Mouse (Mus musculus): ENCODE measurements around the gene Nfatc3.
"Not testable (repeated sequence)": the region's sequence is repeated elsewhere in the genome, so short reads cannot be mapped to it uniquely, and the experiment has no call there.

Nfatc3 gene

GRCm38 (mm10) chr8:106058731-106059612 lies at the start of gene Nfatc3:
Nfatc3 (plus strand) TSS chr8:106058840.
- peak; percentile 86 for DNase-seq (ENCODE audit: low read depth, low spot score)

GRCm38 (mm10) chr8:106010748-106011642 lies 47.6 kb upstream of the Nfatc3 start:
- peak; percentile 90 for DNase-seq (ENCODE audit: low read depth, low spot score)

DNA sequence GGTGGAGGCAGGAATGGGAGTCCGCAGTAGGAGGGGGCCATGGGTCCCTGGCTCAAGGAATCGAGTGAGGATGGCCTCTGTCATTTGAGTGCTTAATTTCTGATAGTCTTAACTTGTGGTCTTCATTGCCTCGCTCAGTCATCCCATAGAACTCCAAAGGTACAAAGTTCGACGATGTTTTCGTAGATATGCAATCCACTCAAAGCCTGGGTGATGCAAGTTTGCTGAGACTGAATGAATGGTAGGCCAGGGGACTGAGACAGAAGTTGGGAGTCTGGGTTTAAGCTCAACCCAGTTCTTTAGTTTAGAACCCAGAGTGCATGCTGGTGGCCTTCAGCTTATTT lies 47.0 kb upstream of the Nfatc3 start, which contains the start of gene Ddx28:
Ddx28 (minus strand) TSS at position 240 of the 344 bp plus-strand sequence.
- DNase-seq (ENCODE audit: low read depth, low spot score), result no peak

GRCm38 (mm10) chr8:106012203-106012602 lies 46.4 kb upstream of the Nfatc3 start:
- not testable (repeated sequence) for DNase-seq (ENCODE audit: low read depth, low spot score)

DNA sequence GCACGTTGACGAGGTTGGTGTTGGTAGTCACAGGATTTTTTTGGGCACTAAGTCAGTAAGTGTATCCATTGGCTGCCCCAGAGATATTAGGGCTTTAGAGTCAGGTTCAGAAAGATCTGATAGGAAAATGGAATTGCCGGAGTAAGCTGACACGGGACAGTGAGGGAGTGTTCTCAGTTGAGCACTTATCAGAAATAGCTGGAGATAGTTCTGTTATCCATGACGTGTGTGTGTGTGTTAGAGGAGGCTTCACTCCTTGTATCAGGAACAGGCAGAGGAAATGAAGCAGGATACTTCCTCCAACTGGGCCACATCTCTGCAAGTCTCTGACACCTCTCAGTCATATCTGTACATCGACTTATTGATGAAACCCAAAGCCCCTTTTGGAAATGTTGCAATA lies 42.4 kb upstream of the Nfatc3 start:
- no peak for DNase-seq (ENCODE audit: low read depth, low spot score)

- DNase-seq (ENCODE audit: low read depth, low spot score), result no peak
Observed at GRCm38 (mm10) chr8:106017130-106017529, 41.5 kb upstream of the Nfatc3 start.

GRCm38 (mm10) chr8:106018039-106018438 lies 40.6 kb upstream of the Nfatc3 start:
- no peak for DNase-seq (ENCODE audit: low read depth, low spot score)

- DNase-seq (ENCODE audit: low read depth, low spot score), result peak; percentile 64
Observed at GRCm38 (mm10) chr8:106022483-106022882, 36.2 kb upstream of the Nfatc3 start.

DNA sequence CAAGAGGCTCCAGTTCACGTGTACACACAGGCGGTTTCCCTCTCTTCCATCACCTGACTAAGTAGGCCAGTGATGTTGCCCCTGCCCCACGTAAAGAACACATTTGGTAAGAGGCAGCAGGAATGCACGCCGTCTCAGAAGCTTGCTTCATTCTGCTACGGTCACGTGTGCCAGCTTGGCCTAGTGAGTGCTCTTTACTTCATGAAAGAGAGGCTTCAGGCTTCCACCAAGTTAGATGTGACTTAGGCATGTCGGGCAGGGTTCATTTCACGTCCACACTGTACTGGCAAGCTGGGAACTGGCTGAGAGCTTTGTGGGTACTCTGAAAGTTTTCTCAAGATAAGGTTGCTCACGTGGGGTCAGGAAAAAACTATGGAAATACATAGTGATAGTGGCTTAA lies 19.9 kb upstream of the Nfatc3 start:
- DNase-seq (ENCODE audit: low read depth, low spot score), result no peak

- DNase-seq (ENCODE audit: low read depth, low spot score), result no peak
Observed at GRCm38 (mm10) chr8:106039605-106040004, 19.0 kb upstream of the Nfatc3 start.

DNA sequence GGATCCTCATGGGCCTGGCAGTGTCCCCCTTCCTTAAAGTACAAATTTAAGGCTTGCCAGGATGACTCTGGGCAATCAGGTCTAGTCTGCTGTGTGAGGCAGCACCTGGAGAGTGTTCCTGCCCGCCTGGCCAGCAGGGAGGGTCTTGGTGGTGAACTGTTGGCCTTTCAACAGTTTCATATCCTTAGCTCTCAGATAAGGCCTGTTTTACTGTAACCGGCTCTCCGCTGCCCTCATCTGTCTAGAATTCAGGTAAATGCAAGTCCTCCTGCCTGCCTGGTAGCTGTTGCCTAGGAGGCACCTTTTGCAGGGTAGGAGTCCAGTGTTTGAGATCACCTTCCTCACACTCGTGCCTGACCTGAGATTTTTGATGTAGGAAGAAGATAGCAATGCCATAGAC lies 18.4 kb upstream of the Nfatc3 start:
- no peak for DNase-seq (ENCODE audit: low read depth, low spot score)

- no peak for DNase-seq (ENCODE audit: low read depth, low spot score)
Observed at GRCm38 (mm10) chr8:106043055-106043454, 15.6 kb upstream of the Nfatc3 start.

- no peak for DNase-seq (ENCODE audit: low read depth, low spot score)
Observed at GRCm38 (mm10) chr8:106044151-106044550, 14.5 kb upstream of the Nfatc3 start.

GRCm38 (mm10) chr8:106046872-106047559 lies 11.6 kb upstream of the Nfatc3 start:
- DNase-seq (ENCODE audit: low read depth, low spot score), result no peak

GRCm38 (mm10) chr8:106047854-106048630 lies 10.6 kb upstream of the Nfatc3 start:
- DNase-seq (ENCODE audit: low read depth, low spot score), result no peak

GRCm38 (mm10) chr8:106049840-106050239 lies 8.8 kb upstream of the Nfatc3 start:
- DNase-seq (ENCODE audit: low read depth, low spot score), result no peak

GRCm38 (mm10) chr8:106051068-106051467 lies 7.6 kb upstream of the Nfatc3 start:
- DNase-seq (ENCODE audit: low read depth, low spot score), result no peak

- no peak for DNase-seq (ENCODE audit: low read depth, low spot score)
Observed at GRCm38 (mm10) chr8:106052510-106053089, 6.0 kb upstream of the Nfatc3 start.

- no peak for DNase-seq (ENCODE audit: low read depth, low spot score)
Observed at GRCm38 (mm10) chr8:106054190-106054811, 4.3 kb upstream of the Nfatc3 start.

DNA sequence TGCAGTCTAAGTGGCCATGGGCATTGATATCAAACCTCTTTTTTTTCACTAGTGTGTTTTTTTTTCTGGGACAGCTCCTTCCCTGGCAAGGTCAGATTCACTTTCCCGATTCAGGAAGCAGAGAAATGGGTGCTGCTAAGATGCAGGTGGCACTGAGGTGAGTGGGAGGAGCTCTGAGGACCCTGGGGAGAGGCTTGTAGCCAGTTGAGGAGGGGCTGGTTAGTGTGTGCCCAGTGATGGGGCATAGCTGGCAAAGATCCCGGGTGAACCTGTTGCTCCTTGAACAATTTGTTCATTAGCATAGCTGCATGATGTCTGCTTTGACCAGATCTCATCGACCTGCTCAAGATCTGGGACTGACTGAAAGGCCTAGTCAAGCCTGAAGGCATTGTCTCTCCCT lies 3.6 kb upstream of the Nfatc3 start:
- no peak for DNase-seq (ENCODE audit: low read depth, low spot score)
